Mouse (Mus musculus): ENCODE results near the gene Slamf9. TPM values are rescaled to one million over a fixed set of nuclear protein-coding genes. Genes with fewer than 3 reads are reported as not detected.

Slamf9 gene
- polyA plus RNA-seq (2015; fragmentation: Nextera tagmentation; extraction: Ambion mirVana), result 0.36 and 0.38 TPM in 2 replicates

GRCm38 (mm10) chr1:172475054-172475741, at the start of gene Slamf9:
Slamf9 (plus strand) TSS chr1:172475358.
- 62% methylated on average over 7 of the region's 7 CpGs for WGBS
- Histone ChIP-seq H3K36me3 (no peaks in the 10 kb centered on the region), H3K27ac (replicated peaks) (no peak within 1 kb of the TSS), H3K9ac (replicated peaks) (no peak within 1 kb of the TSS), H3K4me2 (no peak within 1 kb of the TSS), H3K9me3 (replicated peaks) (no peaks in the 10 kb centered on the region), H3K27me3 (replicated peaks) (no peaks in the 10 kb centered on the region), H3K4me3 (replicated peaks) (no peak within 1 kb of the TSS), H3K4me1 (no peaks in the 10 kb centered on the region)
- no peak for ATAC-seq (ENCODE audit: low FRiP score)

DNA sequence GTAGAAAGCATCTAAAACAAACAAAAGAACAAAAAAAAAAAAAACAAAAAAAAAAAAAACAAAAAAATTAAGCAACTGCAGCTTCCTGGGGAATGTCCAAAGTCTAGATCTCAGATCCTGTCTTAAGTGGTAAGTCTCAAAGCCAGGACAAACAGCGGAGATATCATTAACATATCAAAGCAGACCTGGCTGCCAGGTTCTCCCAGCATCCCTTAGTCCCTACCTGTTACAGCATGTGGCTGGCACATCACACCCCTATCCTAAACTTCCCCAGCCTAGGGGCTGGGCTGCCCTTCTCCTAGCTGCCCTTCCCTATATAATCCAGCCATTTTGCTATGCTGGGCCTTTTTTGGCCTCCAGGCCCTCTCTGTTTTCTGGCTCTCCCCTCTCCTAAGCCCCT, 48.7 kb upstream of the Slamf9 start:
- no peak overlapping the region for H3K9ac ChIP-seq (replicated peaks)
- no peaks in the 10 kb centered on the region for H3K9me3 ChIP-seq (replicated peaks)
- no peaks in the 10 kb centered on the region for H3K4me1 ChIP-seq
- H3K4me3 ChIP-seq (replicated peaks), result no peak overlapping the region
- no peak for ATAC-seq (ENCODE audit: low FRiP score)
- no peaks in the 10 kb centered on the region for H3K27me3 ChIP-seq (replicated peaks)
- no peak overlapping the region for H3K4me2 ChIP-seq
- no peaks in the 10 kb centered on the region for H3K36me3 ChIP-seq
- no peak overlapping the region for H3K27ac ChIP-seq (replicated peaks)
- 50% methylated on average over 1 of the region's 1 CpGs for WGBS

DNA sequence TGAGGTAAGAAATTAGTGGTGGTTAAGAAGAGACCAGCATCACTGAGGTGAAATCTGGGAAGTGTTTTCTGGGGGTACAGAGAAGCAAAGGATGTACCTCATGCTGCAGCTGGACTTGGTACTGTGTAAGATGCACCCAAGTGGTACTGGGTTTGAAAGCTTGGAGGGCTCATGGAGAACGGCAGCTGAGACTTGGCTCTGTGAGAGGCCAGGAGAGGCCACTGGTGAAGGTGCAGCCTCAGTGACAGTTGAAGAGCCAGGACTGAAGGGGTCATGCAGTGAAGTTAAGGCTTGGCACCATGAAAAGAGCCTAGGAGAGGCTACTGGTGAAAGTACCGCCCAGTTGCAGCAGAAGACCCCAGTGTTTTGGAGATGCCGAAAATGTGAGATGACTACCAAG, 47.3 kb upstream of the Slamf9 start:
- ATAC-seq (ENCODE audit: low FRiP score), result no peak
- H3K9me3 ChIP-seq (replicated peaks), result no peaks in the 10 kb centered on the region

DNA sequence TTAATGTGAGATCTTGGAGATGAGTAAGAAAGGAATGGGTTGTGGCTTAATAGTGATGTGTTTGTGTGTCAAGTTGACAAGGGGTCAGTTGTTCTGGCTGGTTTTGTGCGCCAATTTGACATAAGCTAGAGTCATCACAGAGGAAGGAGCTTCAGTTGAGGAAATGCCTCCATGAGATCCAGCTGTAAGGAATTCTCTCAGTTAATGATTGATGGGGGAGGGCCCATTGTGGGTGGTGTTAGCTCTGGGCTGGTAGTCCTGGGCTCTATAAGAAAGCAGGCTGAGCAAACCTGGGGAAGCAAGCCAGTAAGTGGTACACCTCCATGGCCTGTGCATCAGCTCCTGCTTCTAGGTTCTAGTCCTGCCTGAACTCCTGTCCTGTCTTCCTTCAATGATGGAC, 46.5 kb upstream of the Slamf9 start:
- Histone ChIP-seq H3K9ac (replicated peaks) (no peak overlapping the region), H3K9me3 (replicated peaks) (no peaks in the 10 kb centered on the region), H3K4me3 (replicated peaks) (no peak overlapping the region), H3K4me1 (no peaks in the 10 kb centered on the region), H3K27me3 (replicated peaks) (no peaks in the 10 kb centered on the region), H3K4me2 (no peak overlapping the region), H3K36me3 (no peaks in the 10 kb centered on the region), H3K27ac (replicated peaks) (no peak overlapping the region)
- WGBS, result 97% methylated on average over 1 of the region's 1 CpGs
- ATAC-seq (ENCODE audit: low FRiP score), result no peak

More for the DNA sequence above, 47.3 kb upstream of the Slamf9 start:
- H3K9ac ChIP-seq (replicated peaks), result no peak overlapping the region
- H3K4me2 ChIP-seq, result no peak overlapping the region
- H3K4me1 ChIP-seq, result no peaks in the 10 kb centered on the region
- no peaks in the 10 kb centered on the region for H3K27me3 ChIP-seq (replicated peaks)
- H3K27ac ChIP-seq (replicated peaks), result no peak overlapping the region
- no peaks in the 10 kb centered on the region for H3K36me3 ChIP-seq
- no peak overlapping the region for H3K4me3 ChIP-seq (replicated peaks)
- WGBS, result 93% methylated on average over 3 of the region's 3 CpGs

- no peaks in the 10 kb centered on the region for H3K9me3 ChIP-seq (replicated peaks)
- no peak overlapping the region for H3K9ac ChIP-seq (replicated peaks)
- no peak overlapping the region for H3K4me2 ChIP-seq
- no peaks in the 10 kb centered on the region for H3K27me3 ChIP-seq (replicated peaks)
- no peaks in the 10 kb centered on the region for H3K36me3 ChIP-seq
- no peak for ATAC-seq (ENCODE audit: low FRiP score)
- H3K27ac ChIP-seq (replicated peaks), result no peak overlapping the region
- H3K4me1 ChIP-seq, result no peaks in the 10 kb centered on the region
- no peak overlapping the region for H3K4me3 ChIP-seq (replicated peaks)
- 49% methylated on average over 9 of the region's 9 CpGs for WGBS
Observed at GRCm38 (mm10) chr1:172430731-172431220, 44.4 kb upstream of the Slamf9 start.

GRCm38 (mm10) chr1:172431836-172432586, 43.1 kb upstream of the Slamf9 start:
- 49% methylated on average over 4 of the region's 4 CpGs for WGBS
- Histone ChIP-seq H3K4me1 (no peaks in the 10 kb centered on the region), H3K27me3 (replicated peaks) (no peaks in the 10 kb centered on the region), H3K4me2 (no peak overlapping the region), H3K27ac (replicated peaks) (no peak overlapping the region), H3K36me3 (no peaks in the 10 kb centered on the region), H3K9me3 (replicated peaks) (no peaks in the 10 kb centered on the region), H3K4me3 (replicated peaks) (no peak overlapping the region), H3K9ac (replicated peaks) (no peak overlapping the region)
- ATAC-seq (ENCODE audit: low FRiP score), result no peak

DNA sequence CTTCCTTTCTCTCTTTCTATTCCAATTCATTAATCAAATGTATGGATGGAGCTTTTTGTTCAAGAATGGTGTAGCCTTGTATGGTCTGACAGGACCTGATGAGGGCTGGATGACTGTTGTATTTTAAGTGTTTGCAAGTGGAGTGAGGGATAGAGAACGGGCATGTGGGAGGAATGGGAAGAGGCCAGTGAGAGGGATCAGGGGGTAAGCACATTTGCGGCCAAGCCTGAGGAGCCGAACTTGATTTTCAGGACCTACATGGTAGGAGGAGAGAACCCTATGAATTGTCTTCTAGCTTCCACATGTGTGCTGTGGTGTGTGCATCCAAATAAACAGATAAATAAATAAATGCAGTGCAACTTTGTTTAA, 42.6 kb upstream of the Slamf9 start:
- no peaks in the 10 kb centered on the region for H3K4me1 ChIP-seq
- no peak overlapping the region for H3K4me2 ChIP-seq
- no peaks in the 10 kb centered on the region for H3K36me3 ChIP-seq
- no peak overlapping the region for H3K27ac ChIP-seq (replicated peaks)
- no peak overlapping the region for H3K9ac ChIP-seq (replicated peaks)
- no peak for ATAC-seq (ENCODE audit: low FRiP score)
- H3K27me3 ChIP-seq (replicated peaks), result no peaks in the 10 kb centered on the region
- WGBS, result 90% methylated on average over 3 of the region's 3 CpGs
- no peaks in the 10 kb centered on the region for H3K9me3 ChIP-seq (replicated peaks)
- no peak overlapping the region for H3K4me3 ChIP-seq (replicated peaks)

DNA sequence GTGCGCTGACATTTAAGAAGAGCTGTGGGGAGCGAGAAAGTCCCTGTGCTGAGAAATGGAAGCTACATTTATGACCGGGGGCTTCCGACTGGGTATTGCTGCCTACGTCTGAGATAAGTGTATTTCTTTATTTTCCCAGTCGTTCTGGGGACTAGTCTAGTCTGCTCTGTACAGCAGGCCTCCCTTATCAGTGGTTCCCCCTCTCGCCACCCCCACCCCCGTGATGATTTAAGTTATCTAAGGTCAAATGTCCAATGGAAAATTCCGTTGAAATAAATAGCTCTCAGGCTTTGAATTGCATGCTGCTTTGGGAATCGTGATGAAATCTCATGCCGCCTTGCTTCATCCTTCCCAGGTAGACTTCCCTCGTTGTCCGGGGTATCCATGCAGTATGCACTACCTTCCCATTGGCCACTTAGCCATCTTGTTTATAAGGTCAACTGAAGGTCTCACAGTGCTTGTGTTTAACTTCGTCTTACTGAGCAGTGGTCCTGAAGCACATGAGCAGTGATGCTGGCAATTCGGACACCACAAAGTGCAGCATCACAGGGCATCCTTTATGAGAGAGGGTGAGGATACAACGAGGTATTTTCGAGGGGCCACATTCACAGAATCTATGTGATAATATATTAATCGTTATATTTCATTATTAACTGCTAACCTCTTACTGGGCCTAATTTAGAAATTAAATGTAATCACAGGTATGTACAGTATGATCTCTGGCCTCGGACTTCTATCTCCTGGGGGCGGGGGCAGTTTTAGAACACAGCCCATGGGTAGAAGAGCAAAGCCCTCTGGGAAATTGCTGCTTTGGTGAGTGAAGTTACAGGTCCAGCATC, 41.9 kb upstream of the Slamf9 start:
- Histone ChIP-seq H3K4me2 (no peak overlapping the region), H3K9ac (replicated peaks) (no peak overlapping the region), H3K4me1 (no peaks in the 10 kb centered on the region), H3K9me3 (replicated peaks) (no peaks in the 10 kb centered on the region), H3K36me3 (no peaks in the 10 kb centered on the region), H3K4me3 (replicated peaks) (no peak overlapping the region), H3K27me3 (replicated peaks) (no peaks in the 10 kb centered on the region), H3K27ac (replicated peaks) (no peak overlapping the region)
- no peak for ATAC-seq (ENCODE audit: low FRiP score)
- WGBS, result 89% methylated on average over 20 of the region's 20 CpGs

GRCm38 (mm10) chr1:172433851-172434165, 41.4 kb upstream of the Slamf9 start:
- H3K9me3 ChIP-seq (replicated peaks), result no peaks in the 10 kb centered on the region
- H3K27me3 ChIP-seq (replicated peaks), result no peaks in the 10 kb centered on the region
- H3K9ac ChIP-seq (replicated peaks), result no peak overlapping the region
- no peak for ATAC-seq (ENCODE audit: low FRiP score)
- H3K4me3 ChIP-seq (replicated peaks), result no peak overlapping the region
- no peak overlapping the region for H3K4me2 ChIP-seq
- 79% methylated on average over 4 of the region's 4 CpGs for WGBS
- no peaks in the 10 kb centered on the region for H3K36me3 ChIP-seq
- no peaks in the 10 kb centered on the region for H3K4me1 ChIP-seq
- no peak overlapping the region for H3K27ac ChIP-seq (replicated peaks)

DNA sequence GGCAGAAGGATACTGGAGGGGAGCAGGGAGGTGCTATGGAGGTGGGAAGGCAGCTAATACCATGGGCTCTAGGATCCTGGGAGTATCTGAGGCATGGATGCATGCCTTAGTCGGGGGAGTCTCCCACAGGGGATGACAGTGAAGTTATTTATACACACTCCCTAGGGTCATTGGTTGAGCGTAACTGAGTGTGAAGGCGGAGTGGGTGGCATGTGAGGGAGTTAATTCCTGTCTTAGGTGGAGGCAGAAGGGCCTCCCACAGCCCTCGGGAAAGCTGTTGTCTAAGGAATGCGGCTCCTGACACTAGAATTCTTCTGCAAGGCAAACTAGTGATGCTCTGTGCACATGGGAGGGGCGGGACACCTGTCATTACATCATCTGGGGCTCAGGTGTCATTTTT, 38.4 kb upstream of the Slamf9 start:
- Histone ChIP-seq H3K9me3 (replicated peaks) (no peaks in the 10 kb centered on the region), H3K27ac (replicated peaks) (no peak overlapping the region), H3K9ac (replicated peaks) (no peak overlapping the region), H3K27me3 (replicated peaks) (no peaks in the 10 kb centered on the region), H3K36me3 (no peaks in the 10 kb centered on the region), H3K4me3 (replicated peaks) (no peak overlapping the region), H3K4me1 (no peaks in the 10 kb centered on the region), H3K4me2 (no peak overlapping the region)
- 52% methylated on average over 6 of the region's 6 CpGs for WGBS
- ATAC-seq (ENCODE audit: low FRiP score), result no peak

- WGBS, result 88% methylated on average over 2 of the region's 2 CpGs
- H3K36me3 ChIP-seq, result no peaks in the 10 kb centered on the region
- ATAC-seq (ENCODE audit: low FRiP score), result no peak
- H3K27me3 ChIP-seq (replicated peaks), result no peaks in the 10 kb centered on the region
- H3K4me1 ChIP-seq, result peaks cover 3% of the 10 kb centered on the region; the same call in 1 of the 2 replicates
- H3K4me3 ChIP-seq (replicated peaks), result no peak overlapping the region
- H3K9me3 ChIP-seq (replicated peaks), result no peaks in the 10 kb centered on the region
- no peak overlapping the region for H3K27ac ChIP-seq (replicated peaks)
- H3K4me2 ChIP-seq, result no peak overlapping the region
- H3K9ac ChIP-seq (replicated peaks), result no peak overlapping the region
Observed at GRCm38 (mm10) chr1:172438621-172439020, 36.5 kb upstream of the Slamf9 start.

Data from neural tube, embryonic 15.5 days (tissue).